Mouse (Mus musculus): ENCODE measurements around the gene Hist1h4h. TPM values are rescaled to one million over a fixed set of nuclear protein-coding genes. Genes with fewer than 3 reads are reported as not detected.
"Not testable (repeated sequence)": the region's sequence is repeated elsewhere in the genome, so short reads cannot be mapped to it uniquely, and the experiment has no call there.

Gene Hist1h4h
- polyA plus RNA-seq, 3 experiments from 2014 or later: 3.9 to 8.3 (median 7.0) TPM

DNA sequence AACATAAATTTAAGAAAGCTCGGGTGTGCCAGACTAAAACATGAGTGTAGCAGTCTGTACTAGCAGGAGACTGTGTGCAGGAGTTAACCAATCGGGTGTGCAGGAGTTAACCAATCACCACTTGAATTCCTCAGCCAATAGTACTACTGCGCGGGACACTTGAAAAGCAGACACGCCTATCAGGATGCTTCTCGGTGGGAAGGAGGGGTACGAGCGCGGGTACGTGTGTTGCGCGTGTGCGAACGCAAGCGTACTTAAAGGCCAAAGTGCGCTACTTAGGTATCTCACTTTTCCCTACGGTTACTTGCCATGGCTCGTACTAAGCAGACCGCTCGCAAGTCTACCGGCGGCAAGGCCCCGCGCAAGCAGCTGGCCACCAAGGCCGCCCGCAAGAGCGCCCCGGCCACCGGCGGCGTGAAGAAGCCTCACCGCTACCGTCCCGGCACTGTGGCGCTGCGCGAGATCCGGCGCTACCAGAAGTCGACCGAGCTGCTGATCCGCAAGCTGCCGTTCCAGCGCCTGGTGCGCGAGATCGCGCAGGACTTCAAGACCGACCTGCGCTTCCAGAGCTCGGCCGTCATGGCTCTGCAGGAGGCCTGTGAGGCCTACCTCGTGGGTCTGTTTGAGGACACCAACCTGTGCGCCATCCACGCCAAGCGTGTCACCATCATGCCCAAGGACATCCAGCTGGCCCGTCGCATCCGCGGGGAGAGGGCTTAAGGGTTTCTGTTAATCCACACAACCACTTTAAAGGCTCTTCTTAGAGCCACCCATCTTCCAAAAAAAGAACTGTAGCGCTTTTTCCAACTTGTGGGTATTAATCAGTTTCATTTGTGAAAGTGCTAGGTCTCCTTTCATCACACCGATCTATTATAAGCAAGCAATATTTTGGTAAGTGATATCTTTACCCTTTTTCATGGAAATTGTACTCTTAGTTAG lies 4.6 kb downstream of the Hist1h4h start, which contains the start of gene Hist1h3g:
Gene Hist1h3g (plus strand): TSS at position 286 of the 939 bp plus-strand sequence.
- peak; percentile 73 for ATAC-seq

- no peak for ATAC-seq
Measured at GRCm38 (mm10) chr13:23536076-23536822, 5.4 kb downstream of the Hist1h4h start.

DNA sequence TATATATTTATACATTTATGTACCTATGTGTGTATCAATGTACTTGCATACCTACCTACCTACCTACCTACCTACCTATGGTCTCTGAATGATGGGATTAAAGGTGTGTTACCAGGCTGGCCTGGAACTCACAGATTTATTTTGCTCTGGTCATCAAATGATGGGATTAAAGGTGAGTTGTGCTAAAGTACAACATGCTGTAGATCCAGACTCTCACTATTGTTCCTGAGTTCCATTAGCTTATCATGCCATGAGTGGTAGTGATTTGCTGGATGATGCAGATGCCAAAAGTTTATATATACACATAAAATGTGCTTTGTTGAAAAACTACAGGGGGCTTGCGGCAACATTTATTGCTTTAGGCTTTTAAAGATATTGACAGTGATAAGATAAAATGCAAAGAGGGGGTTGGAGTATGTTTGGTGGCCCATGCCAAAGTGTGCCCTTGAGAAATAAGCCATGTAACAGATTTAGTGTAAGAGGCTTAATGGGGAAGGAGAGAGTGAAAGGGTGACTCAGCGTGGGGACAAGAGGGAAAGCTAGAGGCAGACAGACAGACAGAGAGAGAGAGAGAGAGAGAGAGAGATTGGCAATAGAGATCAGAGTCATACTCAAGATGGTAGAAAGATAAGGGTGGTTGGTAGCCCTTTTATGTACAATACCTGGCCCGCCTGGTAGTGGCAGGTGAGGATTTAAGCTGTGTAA lies 6.3 kb downstream of the Hist1h4h start:
- no peak for ATAC-seq

- no peak for ATAC-seq
Measured at GRCm38 (mm10) chr13:23538249-23538648, 7.4 kb downstream of the Hist1h4h start.

GRCm38 (mm10) chr13:23539821-23540220 lies 9.0 kb downstream of the Hist1h4h start:
- not testable (repeated sequence) for ATAC-seq

DNA sequence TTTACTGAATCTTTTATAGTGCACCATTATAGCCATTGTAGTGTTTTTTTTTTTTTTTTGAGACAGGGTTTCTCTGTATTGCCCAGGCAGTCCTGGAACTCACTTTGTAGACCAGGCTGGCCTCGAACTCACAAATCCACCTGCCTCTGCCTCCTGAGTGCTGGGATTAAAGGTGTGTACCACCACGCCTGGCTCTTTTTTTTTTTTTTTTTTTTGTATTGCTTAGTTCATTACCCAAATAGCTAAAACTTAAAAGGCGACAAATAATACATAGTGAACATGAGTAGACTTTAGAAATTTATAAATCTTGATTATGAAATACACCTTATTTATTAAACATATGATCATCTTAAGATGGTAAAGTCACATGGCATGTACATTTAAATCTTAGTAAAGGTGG lies 10.6 kb downstream of the Hist1h4h start:
- ATAC-seq: no peak

- not testable (repeated sequence) for ATAC-seq
Measured at GRCm38 (mm10) chr13:23542225-23542980, 11.6 kb downstream of the Hist1h4h start.

GRCm38 (mm10) chr13:23542999-23543607 lies 12.3 kb downstream of the Hist1h4h start, which contains the start of gene Hist1h2bh:
TSS of gene Hist1h2bh (minus strand) at chr13:23543392.
- peak; percentile 90 for ATAC-seq

DNA sequence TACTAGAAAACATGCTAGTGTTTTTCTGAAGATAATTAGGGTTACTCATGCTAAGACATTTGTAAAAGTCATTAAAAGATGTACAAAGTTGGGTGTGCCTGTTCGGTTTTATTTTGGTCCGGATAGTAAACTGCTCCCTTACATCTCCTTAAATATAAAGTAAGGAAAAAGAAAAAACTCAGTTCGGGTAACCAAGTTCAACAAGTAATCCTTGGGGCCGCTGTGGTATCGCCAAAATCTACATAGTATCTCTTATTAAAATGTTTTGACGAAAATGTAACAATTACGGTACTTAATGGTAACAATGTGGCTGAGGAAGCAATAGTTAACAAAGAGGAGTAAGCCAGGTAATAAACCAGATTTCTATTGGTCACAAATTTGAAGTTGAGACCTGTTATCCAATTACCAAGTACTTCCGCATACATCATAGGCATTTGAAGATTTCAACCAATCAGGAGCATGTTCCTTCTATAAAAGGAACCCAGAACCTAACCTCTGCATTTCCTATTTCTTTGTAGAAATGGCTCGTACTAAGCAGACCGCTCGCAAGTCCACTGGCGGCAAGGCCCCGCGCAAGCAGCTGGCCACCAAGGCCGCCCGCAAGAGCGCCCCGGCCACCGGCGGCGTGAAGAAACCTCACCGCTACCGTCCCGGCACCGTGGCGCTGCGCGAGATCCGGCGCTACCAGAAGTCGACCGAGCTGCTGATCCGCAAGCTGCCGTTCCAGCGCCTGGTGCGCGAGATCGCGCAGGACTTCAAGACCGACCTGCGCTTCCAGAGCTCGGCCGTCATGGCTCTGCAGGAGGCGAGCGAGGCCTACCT lies 13.3 kb downstream of the Hist1h4h start, which contains the start of gene Hist1h3f:
Gene Hist1h3f (plus strand): TSS at position 88 of the 822 bp plus-strand sequence.
- peak; percentile 83 for ATAC-seq

- peak; percentile 2 for ATAC-seq
Measured at GRCm38 (mm10) chr13:23544787-23545120, 13.9 kb downstream of the Hist1h4h start.

- no peak for ATAC-seq
Measured at GRCm38 (mm10) chr13:23546694-23547093, 15.8 kb downstream of the Hist1h4h start.

GRCm38 (mm10) chr13:23550761-23551145 lies 19.9 kb downstream of the Hist1h4h start:
- no peak for ATAC-seq

DNA sequence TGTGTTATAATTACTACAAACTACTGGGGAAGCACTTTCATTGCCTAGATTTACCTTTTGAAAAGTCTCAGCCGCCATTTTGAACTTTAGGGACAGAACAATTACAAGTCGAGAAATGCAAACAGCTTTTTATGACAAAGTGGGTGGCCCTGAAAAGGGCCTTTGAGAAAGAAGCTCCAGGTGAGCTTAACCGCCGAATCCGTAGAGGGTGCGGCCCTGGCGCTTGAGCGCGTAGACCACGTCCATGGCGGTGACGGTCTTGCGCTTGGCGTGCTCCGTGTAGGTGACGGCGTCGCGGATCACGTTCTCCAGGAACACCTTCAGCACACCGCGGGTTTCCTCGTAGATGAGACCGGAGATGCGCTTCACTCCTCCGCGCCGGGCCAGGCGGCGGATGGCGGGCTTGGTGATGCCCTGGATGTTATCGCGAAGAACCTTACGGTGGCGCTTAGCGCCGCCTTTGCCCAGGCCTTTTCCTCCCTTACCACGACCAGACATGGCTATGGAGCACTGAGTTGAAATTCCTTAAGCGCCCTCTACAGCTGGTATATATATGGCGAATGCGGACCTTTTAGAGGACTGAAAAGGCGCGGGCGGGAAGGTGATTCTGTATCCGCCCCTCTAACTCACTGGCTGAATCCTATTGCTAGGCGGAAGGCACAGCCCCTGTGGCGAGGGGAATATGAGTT lies 20.4 kb downstream of the Hist1h4h start, which contains the start of gene Hist1h4f:
Gene Hist1h4f (minus strand): TSS at position 503 of the 689 bp plus-strand sequence.
- peak; percentile 73 for ATAC-seq

DNA sequence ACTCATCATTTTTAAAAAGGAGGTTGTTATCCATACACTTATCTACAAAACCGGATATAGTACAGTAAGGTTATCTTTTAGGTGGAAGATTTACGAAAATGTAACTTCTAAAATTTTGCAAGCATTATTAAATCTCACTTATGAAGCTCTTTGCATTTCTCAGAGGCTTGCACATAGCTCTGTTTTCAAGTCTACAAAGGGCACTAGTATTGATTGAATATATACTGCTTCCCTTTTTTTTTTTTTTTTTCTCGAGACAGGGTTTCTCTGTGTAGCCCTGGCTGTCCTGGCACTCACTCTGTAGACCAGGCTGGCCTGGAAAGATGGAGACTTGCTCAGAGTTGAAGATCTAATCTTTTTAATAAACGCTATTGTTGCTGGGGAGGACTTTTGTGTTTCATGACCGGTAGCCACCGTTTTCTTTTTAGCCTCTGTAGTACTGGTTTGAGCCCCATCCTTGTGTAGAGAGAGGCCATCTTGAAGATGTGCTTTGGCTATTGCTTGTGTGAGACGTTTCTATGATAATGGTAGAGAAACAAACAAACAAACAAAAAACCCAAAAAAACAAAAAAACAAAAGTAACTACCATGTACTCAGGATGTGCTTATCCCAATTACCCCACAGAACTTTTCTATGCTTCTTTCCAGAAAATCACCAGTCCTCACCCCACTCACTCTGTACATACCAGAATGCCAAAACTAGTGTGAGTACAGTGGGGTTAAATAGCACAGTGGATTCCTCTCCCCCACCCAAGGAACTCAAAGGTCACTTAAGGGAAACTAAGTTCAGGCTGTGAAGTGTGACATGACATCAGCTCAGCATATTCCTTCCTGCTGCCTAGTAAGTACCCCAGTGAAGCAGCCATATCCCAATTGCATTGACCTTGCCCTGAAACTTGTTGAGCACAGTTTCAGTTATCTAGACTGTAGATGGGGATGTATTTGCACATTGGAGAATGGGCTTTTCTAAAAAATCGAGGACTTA lies 21.4 kb downstream of the Hist1h4h start:
- no peak for ATAC-seq

- ATAC-seq: no peak
Measured at GRCm38 (mm10) chr13:23552962-23553361, 22.1 kb downstream of the Hist1h4h start, which contains the start of gene Hist1h1d. TSS of gene Hist1h1d (plus strand) at chr13:23553262.

GRCm38 (mm10) chr13:23554393-23554792 lies 23.5 kb downstream of the Hist1h4h start:
- no peak for ATAC-seq

DNA sequence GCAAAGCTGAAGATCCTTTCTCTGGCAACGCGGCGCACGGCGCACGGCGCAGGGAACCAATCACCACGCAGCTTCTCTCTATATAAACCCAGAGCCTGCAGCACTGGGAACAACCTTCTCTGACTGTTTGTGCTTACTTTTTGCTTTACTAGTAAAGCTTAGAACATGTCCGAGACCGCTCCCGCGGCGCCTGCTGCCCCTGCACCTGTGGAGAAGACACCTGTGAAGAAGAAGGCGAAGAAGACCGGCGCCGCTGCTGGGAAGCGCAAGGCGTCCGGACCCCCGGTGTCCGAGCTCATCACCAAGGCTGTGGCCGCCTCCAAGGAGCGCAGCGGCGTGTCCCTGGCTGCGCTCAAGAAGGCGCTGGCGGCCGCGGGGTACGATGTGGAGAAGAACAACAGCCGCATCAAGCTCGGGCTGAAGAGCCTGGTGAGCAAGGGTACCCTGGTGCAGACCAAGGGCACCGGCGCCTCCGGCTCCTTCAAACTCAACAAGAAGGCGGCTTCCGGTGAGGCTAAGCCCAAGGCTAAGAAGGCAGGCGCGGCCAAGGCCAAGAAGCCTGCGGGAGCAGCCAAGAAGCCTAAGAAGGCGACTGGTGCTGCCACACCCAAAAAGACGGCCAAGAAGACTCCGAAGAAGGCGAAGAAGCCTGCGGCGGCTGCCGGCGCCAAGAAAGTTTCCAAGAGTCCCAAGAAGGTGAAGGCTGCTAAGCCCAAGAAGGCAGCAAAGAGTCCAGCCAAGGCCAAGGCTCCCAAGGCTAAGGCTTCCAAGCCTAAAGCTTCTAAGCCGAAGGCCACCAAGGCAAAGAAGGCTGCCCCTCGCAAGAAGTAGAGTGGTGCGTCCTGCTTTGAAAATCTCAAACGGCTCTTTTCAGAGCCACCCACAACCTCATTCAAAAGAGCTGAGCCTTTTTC lies 24.3 kb downstream of the Hist1h4h start:
- ATAC-seq: peak; percentile 66
